Mouse (Mus musculus) lung, adult 2 months (tissue): ENCODE measurements at regions not wholly inside any gene's neighbourhood (a gene's known extent, or its start where the extent isn't known, plus 50 kb on each side); places are given as distances from the start of the nearest gene placed in this dataset.
A peak's percentile ranks its signal among the peaks of the same experiment; 100 is the strongest.

ENCODE experiments used
- DNase-seq: peaks from one replicate; pipeline ENCODE4 v3.0.0; 2022
- H3K4me1 ChIP-seq: fragments of 200-500 bp; 2 replicates; pipeline ENCODE4 v1.6.1; 2011; ENCODE audit warnings: low read length; ENCODE audit not compliant: control insufficient read depth, insufficient read depth
- H3K4me3 ChIP-seq: fragments of 200-500 bp; replicated peaks from 2 replicates; pipeline ENCODE3; 2011; ENCODE audit warnings: low read depth, mild to moderate bottlenecking, control low read depth, low read length; ENCODE audit errors: extremely low read depth
- CTCF ChIP-seq: fragments of 200-500 bp; IDR thresholded peaks from 2 replicates; pipeline ENCODE4 v1.5.1; 2011; ENCODE audit warnings: mild to moderate bottlenecking, low read length, control low read depth; ENCODE audit not compliant: insufficient read depth
- POLR2A ChIP-seq: fragments of 200-500 bp; IDR thresholded peaks from 2 replicates; pipeline ENCODE4 v1.6.1; 2011; ENCODE audit warnings: low read depth, mild to moderate bottlenecking, control low read depth, low read length, borderline replicate concordance; ENCODE audit errors: extremely low read depth
- WGBS: fragments of 180-500 bp; shearing (Covaris S2); methylation state at CpG from one replicate; pipeline ENCODE4 v1.1.7; 2018; 5-methylcytosine and 5-hydroxymethylcytosine counted together

GRCm38 (mm10) chr8:125619336-125619906 is 49.8 kb upstream of the Sipa1l2 start:
- TF ChIP-seq POLR2A (no peak), CTCF (no peak)
- Histone ChIP-seq H3K4me3 (no peak overlapping the region), H3K4me1 (0 out of 2 replicates have a peak, but pooled peaks cover 3% of the 10 kb centered on the region)
- WGBS, result 48% methylated on average over 12 of the region's 12 CpGs
- peak; percentile 35 for DNase-seq
